Mouse (Mus musculus): ENCODE data around the gene Gck.
"Not testable (repeated sequence)": the region's sequence is repeated elsewhere in the genome, so short reads cannot be mapped to it uniquely, and the experiment has no call there.

Gck gene

DNA sequence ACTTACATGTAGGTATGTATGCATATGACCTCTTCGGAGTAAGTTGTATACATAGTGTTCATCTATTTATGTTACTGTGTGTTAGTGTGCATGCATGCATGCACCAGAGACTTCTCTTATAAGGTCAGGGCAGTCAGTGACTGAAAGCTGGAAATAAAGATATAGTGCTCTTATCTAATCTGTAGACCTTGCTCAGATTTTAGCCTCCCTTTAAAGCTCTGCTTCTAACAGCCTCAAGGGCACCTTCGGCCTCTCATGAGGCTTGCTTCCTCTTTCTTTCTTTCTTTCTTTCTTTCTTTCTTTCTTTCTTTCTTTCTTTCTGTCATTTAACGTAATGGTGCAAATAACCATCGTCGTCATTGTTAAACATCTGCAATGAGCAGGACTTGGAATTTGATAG, 4.6 kb upstream of the Gck start:
- DNase-seq = no peak

DNA sequence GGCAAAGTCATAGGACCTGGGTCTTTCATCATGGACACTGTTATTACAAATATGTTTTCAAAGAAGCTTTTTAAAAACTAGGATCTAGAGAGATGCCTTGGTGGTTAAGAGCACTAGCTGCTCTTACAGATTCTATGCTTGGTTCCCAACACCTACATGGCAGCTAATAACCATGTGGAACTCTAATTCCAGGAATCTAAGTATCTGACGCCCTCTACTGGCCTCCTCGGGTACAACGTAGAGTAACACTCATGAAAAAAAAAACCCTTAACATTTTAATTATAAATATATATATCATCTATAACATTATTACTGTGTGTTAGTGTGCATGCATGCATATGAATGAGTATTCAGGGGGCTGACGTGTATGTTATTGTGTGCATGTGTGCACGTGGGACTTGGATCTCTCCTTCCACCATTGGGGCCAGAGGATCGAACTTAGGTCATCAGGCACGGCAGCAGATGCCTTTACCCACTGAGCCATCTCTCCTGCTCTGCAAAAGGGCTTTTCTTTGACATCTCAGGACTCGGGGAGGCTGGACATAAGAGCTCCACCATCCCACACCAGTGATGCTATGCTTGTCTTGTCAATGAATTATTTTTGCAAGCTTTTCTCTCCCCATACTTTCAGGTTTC, 3.4 kb upstream of the Gck start:
- DNase-seq = peak in 1 of 2 experiments; percentile 32

DNA sequence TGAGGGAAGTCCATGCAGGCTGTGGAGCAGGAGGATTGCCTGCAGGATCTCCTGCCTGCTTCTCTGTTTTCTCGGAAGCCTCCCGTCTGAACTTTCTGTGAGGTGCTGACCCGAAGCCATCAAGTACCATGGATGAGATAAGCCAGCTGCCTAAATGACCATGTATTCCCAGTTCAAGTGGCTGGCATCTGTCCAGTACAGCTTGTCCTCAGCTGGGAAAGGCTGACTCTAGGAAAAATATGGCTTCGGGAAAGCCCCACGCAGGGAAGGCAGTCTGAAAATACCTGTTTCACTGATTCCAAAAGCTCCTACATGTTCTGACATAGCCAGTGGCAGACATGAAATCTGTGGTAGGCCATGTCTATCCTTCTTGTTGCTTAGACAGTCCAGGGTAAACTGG, 2.6 kb upstream of the Gck start:
- peak; percentile 41 to 52 for DNase-seq

DNA sequence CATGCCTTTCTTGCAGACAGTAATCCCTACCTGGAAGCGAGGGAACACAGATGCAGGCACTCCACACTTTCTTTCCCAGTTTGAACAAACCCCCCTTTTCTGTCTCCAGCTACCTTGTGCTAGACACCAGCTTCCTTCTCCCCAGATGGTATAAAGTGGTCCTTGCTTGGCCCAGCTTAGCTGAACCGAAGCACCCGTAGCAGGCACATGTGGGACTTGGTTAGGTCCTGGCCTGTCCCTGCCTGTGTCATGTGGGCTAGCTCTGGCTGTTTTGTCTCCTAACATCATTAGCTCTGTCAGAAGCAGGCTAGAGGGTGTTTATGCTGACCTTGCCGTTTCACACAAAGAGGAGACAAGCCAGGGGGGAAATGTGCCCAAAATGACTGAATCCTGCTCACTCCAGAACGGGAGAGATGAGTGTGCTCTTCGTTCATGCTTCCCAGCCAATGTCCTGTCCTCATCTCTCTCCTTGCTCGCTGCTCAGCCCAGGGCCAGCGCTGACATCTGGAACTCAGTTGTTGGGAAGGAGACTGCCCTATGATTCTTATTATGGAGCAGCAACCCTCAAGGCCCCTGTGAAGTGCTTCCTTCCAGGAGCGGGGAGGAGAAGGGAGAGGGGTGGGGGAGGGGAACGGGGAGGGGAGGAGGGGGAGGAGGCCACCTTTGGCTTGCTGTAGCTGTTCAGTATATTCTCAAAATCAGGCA, 1.2 kb downstream of the Gck start:
- DNase-seq = no peak

DNA sequence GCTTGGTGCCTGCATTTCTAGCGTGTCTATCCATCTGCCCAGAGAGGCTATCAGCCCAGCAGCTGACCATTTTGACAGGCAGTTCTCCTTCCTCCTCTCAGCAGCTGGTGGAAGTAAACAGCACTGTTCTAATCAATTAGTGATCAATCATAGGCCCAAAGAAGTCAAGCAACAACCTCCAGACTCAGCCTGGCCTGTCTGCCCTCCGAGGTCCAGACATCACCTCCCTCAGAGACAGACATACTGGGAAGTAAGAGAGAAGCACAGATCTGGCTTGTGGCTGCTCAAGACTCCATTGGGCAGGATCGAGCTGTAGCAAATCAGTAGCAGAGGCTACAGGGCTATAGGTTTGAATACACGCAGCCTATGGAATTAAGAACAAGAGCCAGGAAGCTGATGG, 2.1 kb downstream of the Gck start:
- no peak for DNase-seq

DNA sequence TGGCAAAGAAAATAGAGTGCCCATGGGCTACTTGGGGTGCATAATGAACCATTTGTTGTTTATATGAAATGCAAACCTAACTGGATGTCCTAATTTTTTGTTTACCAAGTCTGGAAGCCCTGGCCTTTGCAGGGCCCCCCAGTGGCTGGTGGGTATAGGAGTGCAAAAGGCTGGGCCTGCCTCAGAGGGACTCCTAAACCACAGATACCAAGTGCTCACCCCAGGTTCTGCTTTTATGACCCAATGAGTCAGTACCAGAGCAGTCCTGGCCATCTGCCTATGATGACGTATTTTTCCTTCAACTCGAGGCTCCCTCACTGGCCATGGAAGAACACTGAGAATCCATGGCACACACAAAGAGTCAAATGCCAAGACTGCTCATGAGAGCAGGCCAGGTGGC, 4.8 kb downstream of the Gck start:
- DNase-seq = no peak

DNA sequence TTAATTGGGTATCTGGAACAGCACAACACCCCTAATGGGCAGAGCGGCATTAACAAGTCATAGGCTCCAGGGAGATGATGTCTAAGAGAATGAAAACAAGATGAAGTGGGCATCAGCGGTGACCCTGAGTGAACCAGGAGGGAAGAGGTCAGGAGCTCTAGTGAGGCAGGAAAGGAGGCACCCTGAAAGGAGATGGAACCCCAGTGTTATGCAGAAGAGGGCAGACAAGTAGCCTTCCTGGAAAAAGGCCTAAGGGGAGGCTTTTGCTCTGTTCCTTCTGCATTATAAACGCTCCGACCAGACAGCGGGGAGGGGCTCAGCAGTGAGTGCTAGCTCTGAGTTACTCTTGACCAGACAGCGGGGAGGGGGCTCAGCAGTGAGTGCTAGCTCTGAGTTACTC, 6.9 kb downstream of the Gck start:
- DNase-seq = no peak

DNA sequence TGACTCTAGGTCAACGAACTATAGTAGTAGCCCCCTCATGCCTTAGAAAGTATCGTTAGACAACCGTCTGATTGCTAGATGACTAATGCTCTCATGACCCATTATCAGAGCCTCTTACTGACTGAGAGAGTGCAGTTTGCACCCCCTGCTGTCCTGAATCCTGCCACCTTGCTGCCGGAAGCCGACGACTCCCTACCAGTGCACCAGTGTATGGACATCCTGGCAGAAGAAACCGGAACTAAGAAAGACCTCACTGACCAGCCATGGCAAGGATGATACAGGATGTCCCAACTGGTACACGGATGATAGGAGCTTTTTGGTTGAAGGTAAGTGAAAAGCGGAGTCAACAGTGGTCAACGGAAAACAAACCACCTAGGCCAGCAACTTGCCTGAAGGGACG, 15.3 kb downstream of the Gck start:
- DNase-seq = not testable (repeated sequence)

DNA sequence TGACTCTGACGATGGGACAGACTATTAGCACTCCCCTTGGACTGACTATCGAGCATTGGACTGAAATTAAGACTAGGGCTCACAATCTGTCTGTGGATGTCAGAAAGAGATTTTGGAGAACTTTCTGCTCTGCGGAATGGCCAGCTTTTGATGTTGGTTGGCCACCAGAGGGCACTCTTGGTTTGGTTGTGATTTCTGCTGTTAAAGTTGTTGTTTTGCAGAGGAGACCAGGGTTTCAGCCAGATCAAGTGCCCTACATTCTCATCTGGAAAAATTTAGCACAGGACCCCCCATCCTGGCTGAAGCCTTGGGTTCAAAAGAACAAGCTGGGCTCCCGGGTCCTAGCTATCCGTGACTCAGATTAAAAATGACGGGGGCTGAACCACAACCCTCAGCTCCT, 17.9 kb downstream of the Gck start:
- peak in 1 of 2 experiments; percentile 36 for DNase-seq

DNA sequence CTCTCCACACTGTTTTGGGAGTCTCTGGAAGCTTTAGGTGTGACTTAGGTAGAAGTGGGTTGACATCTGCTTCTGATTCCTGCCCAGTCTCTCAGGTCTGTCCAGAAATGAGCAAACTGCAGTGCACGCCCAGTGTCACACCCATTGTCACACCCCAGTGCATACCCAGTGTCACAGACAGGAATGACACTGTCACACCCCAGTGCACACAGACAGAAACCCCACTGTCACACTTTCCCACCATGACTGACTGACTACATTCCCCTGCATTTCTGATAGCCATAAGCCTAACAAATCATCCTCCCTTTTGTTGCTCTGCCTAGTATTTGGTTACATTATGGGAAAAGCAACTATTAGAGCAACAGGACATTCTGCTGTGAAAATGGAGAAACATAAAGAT, 19.3 kb downstream of the Gck start:
- no peak for DNase-seq

DNA sequence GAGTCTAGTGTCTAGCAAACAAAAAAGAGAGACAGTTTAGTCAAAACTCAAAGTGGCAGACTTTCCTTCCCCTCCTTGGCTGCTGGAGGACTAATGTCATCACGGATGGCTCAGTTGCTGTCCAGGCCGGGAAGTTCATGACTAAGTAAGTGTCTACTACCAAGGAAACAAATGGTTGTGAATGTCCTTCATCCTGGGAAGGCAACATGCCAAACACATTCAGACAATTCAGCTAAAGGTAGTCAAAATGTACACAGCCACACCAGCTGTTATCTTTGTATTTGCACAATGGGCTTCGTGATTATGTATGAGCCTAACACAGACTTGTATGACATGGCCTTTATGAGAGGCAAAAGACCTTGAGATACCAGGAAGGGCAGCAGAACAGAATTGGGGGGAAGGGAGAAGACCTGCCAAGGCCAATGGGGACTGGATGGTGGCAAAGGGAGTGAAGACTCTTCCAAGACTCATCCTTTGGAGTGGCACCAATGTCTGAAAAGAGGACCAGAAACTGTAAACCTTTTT, 23.1 kb downstream of the Gck start:
- DNase-seq = no peak

DNA sequence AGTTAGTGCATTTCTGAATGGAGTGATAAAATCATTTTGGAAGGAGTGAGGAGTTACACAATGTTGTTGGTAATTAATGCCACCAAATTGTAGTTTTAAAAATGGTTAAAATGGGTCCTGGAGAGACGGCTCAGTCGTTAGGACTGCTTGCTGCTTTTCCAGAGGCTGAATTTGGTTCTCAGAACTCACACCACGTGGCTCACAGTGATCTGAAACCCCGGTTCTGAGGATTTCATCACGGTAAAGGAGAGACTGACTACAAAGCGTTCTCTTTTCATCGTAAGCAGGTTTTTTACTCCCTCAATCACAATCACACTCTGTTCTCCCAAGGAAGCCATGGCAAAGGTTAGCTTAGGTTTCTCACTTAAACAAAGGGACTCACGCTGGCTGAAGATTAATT, 25.2 kb downstream of the Gck start:
- DNase-seq = no peak

DNA sequence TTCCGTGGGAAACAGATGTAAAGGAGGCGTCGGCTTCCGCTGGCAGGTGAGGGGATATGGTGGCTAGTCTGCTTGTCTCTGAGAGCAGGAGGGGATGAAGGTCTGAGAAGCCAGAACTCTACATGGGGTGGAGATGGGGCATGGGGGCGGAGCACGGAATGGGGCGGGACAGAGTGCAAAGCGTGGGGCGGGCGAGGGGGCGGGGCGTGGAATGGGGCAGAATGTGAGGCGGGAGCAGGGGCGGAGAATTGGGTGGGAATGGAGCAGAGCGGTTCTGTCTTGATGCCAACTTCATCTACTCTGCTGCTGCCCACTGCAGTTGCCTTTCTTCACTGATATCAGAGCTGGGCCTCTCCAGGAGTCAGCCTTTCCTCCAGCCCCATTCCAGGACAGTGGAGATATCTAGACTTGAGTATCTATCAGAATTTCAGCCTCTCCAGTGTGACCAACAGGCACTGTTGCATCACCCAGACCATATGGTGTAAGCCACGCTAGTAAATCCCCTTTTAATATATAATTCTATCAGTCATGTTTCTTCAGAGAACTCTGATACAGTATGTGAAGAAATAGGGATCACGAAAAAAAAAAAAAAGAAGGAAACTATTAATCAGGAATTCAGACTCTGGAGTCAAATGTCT, 29.4 kb downstream of the Gck start:
- DNase-seq = no peak

DNA sequence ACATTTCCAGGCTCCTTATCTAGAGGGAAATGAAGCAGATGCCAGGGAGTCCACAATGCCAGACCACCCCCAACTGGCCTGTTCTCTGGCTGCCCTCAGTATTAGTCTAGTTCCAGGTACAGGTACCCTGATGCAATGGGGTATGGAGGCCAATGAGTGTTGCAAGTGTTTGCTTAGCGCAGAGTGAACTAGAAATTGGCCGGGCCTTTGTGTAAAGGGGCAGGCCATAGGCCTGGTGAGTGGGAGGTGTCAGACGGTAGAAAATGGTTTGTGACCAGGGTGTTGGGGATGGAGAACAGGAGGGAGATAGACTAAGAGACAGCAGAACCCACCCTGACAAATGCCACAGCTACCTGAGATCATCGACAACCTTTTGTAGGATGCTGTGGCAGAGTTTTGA, 30.3 kb downstream of the Gck start:
- DNase-seq = no peak

DNA sequence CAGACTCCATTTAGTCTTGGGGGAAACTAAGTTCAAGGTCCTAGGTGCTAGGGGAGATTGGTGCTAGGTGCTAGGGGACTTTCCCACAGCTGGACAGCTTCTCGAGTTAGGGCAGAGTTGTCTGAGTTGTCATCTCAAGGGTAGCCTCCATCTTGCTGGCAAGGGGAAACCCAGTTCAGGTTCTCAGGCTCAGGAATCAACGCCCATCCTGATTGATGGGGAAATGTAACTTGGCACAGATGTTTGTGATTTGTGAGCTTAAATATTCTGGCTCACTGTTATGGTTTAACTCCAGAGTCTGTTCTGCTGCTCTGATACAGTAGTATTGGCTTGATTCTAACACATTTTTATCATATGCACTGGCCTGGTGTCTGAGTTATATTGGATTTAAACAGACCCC, 31.8 kb downstream of the Gck start:
- DNase-seq = no peak

DNA sequence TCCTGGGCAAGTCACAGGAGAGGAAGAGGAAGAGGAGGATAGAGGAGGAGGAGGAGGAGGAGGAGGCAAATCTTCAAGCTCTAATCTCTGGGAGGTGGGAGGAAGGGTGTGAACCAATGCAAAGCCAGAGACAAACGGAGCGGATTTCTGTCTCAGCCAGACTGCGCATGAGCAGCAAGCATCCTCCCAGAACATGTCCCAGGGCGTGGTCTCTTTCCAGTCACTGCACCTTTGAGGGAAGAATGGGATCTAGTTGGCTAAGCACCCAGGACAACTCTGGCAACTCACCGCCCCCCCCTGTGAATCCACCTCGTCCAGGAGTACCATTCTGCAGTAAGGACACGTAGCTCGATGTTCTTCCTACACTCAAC, 33.7 kb downstream of the Gck start:
- DNase-seq = no peak

DNA sequence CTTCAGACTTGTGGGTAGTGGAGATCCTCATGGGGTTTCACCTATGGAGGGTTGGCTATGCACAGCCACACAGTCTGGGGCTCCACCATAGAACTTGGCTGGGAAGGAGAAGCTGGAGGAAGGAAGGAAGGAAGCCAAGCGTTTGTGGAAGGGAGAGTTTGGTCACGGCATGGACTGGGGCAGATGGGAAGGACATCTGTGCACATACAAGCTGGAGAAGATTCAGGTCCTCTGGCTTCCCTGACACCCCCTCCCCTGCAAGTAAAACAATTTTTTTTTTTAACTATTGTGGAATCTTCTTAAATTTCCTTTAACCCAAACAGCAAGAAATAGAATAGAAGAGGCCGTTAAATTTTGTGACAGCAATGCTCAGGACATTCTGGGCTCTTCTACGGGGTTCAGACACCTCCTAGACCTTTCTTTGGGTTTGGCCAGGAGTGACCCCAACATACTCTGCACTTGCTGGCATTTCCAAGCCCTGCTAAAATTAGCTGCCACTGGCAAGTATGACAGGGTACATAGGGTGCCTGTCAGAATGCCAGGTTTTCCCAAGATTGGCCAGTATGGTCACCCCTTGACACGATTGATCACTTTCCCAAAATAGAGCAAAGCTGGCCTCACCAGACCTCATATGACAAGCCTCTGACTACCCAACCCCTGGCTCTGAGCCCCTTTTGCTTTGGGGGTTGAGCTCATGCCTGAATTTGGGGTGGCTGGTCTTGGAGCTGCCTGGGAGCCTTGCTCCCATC, 34.3 kb downstream of the Gck start:
- DNase-seq = no peak

DNA sequence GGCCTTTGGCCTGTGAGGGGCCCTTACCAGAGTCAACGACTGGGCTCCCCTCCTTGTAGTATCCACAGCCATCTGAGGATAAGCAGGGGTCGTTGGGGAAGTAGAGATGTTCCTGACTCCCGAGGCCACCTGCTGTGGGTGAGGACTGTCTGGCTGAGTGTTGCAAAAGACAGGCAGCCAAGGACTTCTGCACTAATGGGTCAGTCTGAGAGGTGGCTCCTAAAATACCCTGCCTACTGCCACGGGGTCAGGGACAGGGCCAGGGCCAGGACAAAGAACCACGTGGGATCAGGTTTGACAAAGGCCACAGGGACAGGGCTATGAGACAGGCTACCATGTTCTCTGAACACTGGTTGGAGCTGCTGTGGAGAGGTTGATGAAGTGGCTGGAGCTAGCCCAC, 34.9 kb downstream of the Gck start:
- no peak for DNase-seq

DNA sequence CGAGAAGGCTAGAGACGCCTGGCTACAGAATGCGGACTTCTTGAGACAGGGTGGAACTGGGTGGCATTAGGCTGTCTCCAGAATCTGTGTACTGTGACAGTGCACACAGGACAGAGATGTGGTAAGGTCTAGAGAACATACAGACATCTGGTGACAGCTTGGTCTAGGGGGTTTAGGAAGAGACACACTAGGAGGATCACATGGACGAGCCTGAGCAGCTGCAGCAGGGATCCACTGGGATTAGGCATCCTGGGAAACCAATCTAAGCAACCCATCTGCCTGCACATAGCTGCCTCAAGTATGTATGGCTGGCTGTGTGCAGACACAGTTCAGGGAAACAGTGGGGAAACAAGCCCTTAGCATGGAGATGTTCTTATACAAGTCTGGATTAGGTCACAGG, 35.9 kb downstream of the Gck start:
- no peak for DNase-seq

DNA sequence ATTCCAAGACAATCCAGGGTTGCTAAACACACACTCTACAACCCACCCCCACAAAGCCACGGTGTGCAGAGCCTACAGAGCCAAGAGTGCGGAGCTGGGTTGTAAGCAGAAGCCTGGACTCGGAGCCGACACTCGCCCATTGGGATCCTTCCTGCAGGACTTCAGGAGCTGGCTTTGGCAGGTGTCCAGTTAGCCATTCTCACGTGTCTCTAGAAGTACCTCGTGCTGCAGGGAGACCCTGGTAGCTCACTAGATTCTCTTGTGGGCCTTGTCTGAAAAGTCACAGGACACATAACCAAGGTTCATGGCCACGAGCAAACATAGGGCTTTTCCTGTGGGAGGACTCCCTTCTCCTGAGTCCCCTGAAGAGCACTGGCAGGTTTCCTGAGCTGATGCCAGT, 36.6 kb downstream of the Gck start:
- no peak for DNase-seq

DNA sequence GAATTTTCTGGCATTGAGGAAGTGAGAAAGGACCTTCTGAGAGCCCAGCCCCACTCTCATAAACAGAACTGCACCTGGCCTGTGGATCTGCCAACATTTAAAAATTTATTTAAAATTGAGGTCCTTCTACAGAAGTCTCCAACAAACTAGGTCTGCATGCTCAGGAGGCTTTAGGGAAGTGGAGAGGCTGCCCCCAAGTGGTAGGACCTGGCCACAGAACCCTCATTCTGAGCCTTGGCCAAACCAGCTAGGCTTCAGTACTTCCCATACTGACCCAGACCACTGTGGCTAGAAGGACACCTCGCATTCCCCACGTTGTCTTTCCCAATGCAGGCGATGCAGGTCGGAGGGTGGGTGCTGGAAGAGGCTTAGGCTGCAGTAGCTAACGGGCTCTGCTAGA, 37.2 kb downstream of the Gck start:
- peak in 1 of 2 experiments; percentile 59 for DNase-seq

DNA sequence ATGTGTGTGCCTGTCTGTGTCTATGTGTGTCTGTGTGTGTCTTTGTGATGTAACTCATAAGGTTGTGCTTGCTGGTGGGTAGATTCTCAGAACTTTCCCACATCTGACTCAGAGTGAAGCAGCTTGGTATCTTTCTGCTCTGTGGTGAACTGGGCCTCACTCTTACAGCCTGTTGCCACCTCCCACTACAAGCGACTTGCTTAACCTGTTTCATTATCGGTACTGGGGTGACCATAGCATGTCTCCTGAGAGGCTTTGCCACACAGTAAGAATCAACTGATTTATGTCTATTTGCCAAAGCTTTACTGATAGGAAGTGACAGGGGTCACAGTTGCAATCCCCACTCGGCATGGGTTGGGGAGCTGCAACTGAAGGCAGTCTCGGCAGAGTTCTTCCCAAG, 41.2 kb downstream of the Gck start:
- DNase-seq = no peak

DNA sequence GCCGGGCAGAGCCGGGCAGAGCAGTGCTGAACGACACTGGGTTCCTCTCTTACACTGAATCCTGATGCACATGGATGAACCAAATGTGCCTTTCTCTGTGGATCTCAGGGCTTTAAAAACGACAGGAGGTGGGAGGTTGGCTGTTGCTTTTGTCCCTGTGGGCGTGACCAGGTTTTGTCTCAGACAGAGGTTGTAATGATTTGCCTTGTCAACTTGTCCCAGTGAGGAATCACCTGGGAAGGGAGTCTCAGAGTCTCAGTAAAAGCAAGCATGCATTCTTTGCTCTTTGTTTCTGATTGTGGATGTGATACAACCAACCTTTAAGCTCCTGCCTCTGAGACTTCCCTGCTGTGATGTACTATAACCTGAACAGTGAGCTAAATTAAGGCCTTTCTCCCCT, 42.8 kb downstream of the Gck start:
- no peak for DNase-seq

All from kidney, adult 8-10 months (tissue).